Mouse (Mus musculus) megakaryocyte-erythroid progenitor cell, adult 5 weeks (primary cell): ENCODE results near the gene Nrg4. TPM values are rescaled to one million over a fixed set of nuclear protein-coding genes. Genes with fewer than 3 reads are reported as not detected.

Experiments
- polyA plus RNA-seq: library from polyadenylated mRNA; stranded (reverse); fragments of >175 nt; gene quantifications from 2 replicates; pipeline ENCODE4 v1.2.3, GENCODE M21; 2012

Gene Nrg4
- polyA plus RNA-seq, result 1.7 and 1.8 TPM in 2 replicates

GRCm38 (mm10) chr9:55326515-55327233, at the start of gene Nrg4, which contains the start of gene Tmem266:
Gene Nrg4 (minus strand): TSS chr9:55326844.
Gene Tmem266 (plus strand): TSS chr9:55326913.

DNA sequence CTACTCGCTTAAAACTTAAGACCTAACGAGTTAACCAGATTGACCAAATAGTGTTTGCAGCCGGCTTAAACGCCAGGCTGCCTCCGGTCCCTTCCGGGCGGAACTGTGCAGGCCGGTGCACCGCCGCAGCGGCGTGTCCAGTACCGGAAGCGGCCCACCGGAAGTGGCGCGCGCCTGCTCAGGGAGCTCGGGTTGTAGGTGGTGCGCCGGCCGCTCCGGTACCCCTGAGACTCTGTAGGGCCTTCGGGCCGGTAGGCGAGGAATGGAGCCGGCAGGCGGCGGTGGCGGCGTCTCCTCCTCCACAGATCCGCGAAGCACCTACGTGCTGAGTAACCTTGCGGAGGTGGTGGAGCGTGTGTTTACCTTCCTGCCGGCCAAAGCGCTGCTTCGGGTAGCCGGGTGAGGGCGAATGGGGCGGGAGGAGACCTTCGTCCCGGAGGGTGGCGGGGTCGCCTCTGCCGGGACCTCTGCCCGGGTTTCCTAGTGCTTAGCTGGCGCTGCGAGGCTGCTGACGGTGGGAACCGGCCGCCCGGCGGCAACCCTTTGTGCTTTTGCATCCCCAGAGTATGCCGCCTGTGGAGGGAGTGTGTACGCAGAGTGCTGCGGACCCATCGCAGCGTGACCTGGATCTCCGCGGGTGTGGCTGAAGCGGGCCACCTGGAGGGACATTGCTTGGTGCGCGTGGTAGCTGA, 117.7 kb downstream of the Nrg4 start, which contains the start of gene Fbxo22:
Gene Fbxo22, plus strand, starts transcription at position 136 of the 692 bp plus-strand sequence.

Other genes with a start within 250 kb of the Nrg4 start
- gene Ube2q2, start 178.0 kb downstream of the Nrg4 start, polyA plus RNA-seq, result 21.2 and 23.5 TPM in 2 replicates
- gene Fbxo22, start 117.9 kb downstream of the Nrg4 start, polyA plus RNA-seq, result 15.3 and 16.6 TPM in 2 replicates
- gene Tmem266, start 69 bp upstream of the Nrg4 start, polyA plus RNA-seq, result 0.14 TPM in 1 of 2 replicates, not detected in the other
- gene Etfa, start 185.4 kb upstream of the Nrg4 start, polyA plus RNA-seq, result 57.5 and 59.2 TPM in 2 replicates
- not detected in 2 replicates for gene Isl2, start 211.8 kb upstream of the Nrg4 start, polyA plus RNA-seq